Comparison of ENCODE assay signal across 8 mouse cellular contexts in the genomic region with DNA sequence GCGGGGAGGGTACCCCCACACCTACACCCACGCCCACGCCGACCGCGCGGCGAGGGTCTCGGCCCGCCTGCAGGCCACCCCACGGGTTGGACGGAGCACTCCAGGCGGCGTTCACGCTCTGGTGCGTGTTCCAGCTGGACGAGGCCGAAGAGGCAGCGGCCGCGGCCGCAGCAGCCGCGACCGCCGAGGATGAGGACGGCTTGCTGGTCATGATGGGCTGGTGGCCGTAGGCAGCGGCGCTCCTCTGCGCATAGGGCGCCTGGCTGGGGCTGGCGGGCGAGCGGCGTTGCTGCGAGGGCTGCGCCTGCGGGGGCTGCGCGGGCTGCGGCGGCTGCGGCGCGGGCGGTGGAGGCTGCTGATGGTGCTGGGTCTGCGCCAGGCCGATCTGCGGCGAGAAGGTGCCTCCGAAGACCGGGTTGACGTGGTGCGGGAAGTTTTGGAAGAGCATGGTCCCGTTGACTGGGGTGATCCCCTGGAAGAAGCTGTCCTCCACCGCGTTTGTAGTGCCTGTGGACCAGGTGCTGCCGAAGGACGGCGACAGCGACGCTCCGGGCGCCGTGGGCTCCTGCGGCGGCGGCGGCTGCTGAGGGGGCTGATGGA. TPM values are rescaled to one million over a fixed set of nuclear protein-coding genes. Genes with fewer than 3 reads are reported as not detected.
DNase-seq lines count a peak whose midpoint lies in the region; ATAC-seq and TF ChIP-seq lines count a peak whose summit lies in the region.

No protein-coding gene starts in this region.

- H3K4me3 ChIP-seq in forebrain, embryonic 12.5 days (replicated peaks) = peak overlapping the region; percentile 72

- DNase-seq in MN1 (ENCODE audit: low spot score) = peak; percentile 58
- DNase-seq in brain, embryonic 14.5 days (ENCODE audit: low read depth) = peak; percentile 72
- peak; percentile 62 for DNase-seq in heart, postnatal 4 days
- peak; percentile 48 to 55 for DNase-seq in layer of hippocampus, postnatal 14 days (ENCODE audit: low spot score in 2 of 2)
- DNase-seq in lung, postnatal 25 days (ENCODE audit: low spot score) = peak; percentile 5
- DNase-seq in ovary, postnatal 36 days (ENCODE audit: low spot score) = peak; percentile 73
- DNase-seq in yolk sac, embryonic 10.5 days (ENCODE audit: low spot score) = peak; percentile 21

- H3K9ac ChIP-seq in forebrain, embryonic 12.5 days = peak overlapping the region; percentile 75

- no peak for TF ChIP-seq POLR2A in brain, embryonic 14.5 days (IDR thresholded peaks at IDR 0.05; ENCODE audit: borderline replicate concordance, extremely low read depth, insufficient read depth, insufficient read length, poor library complexity, severe bottlenecking)

- H3K4me2 ChIP-seq in forebrain, embryonic 12.5 days = peak overlapping the region; percentile 100

- H3K27ac ChIP-seq in forebrain, embryonic 12.5 days = peak overlapping the region; percentile 78

- peaks cover 32% of the 10 kb centered on the region for H3K4me1 ChIP-seq in forebrain, embryonic 12.5 days

- ATAC-seq in forebrain, embryonic 12.5 days (ENCODE audit: low FRiP score) = peak; percentile 73

- no peaks in the 10 kb centered on the region for H3K36me3 ChIP-seq in forebrain, embryonic 12.5 days (replicated peaks)

- under 1% methylated on average over 69 of the region's 70 CpGs for WGBS in forebrain, embryonic 12.5 days

- no peak for TF ChIP-seq CTCF in brain, embryonic 14.5 days (IDR thresholded peaks at IDR 0.05; ENCODE audit: borderline replicate concordance, extremely low read depth, insufficient read depth, insufficient read length)

- H3K9me3 ChIP-seq in forebrain, embryonic 12.5 days = no peaks in the 10 kb centered on the region

- peaks cover 29% of the 10 kb centered on the region for H3K27me3 ChIP-seq in forebrain, embryonic 12.5 days

RNA-seq across cellular contexts. Expression of a gene that starts 33.1 kb away (rescaled TPM):
- 88.9 and 98.1 TPM in 2 replicates for polyA plus RNA-seq in brain, embryonic 14.5 days (2012; rRNA removed)
- polyA plus RNA-seq in forebrain, embryonic 12.5 days (2016; fragmentation: Nextera tagmentation; extraction: Ambion mirVana) = 154 and 159 TPM in 2 replicates
- 10 to 100 TPM; 78.4 to 79.7 TPM for total RNA-seq in heart, postnatal 4 days (2021)
- 10 to 100 TPM; 83.5 to 84.0 TPM for total RNA-seq in layer of hippocampus, postnatal 14 days (2021)

RNA-seq across cellular contexts. Expression of a gene that starts 34.2 kb away (rescaled TPM):
- polyA plus RNA-seq in brain, embryonic 14.5 days (2012; rRNA removed) = 10.9 and 20.9 TPM in 2 replicates
- polyA plus RNA-seq in forebrain, embryonic 12.5 days (2016; fragmentation: Nextera tagmentation; extraction: Ambion mirVana) = 3.7 and 6.1 TPM in 2 replicates
- total RNA-seq in heart, postnatal 4 days (2021) = 10 to 100 TPM; 38.5 to 45.0 TPM
- total RNA-seq in layer of hippocampus, postnatal 14 days (2021) = 10 to 100 TPM; 59.6 to 61.8 TPM

Comparison
In these comparisons a context has a peak if more than half of its experiments do, and no peak if none do; other contexts are left out.
1. Peak in every context shown above with its lines: DNase-seq, ATAC-seq, H3K4me3 ChIP-seq and H3K27ac ChIP-seq.
2. DNase-seq: peak in every context shown above with its lines; median percentile 73 in ovary, postnatal 36 days; 72 in brain, embryonic 14.5 days; 62 in heart, postnatal 4 days; 58 in MN1; 52 in layer of hippocampus, postnatal 14 days; 21 in yolk sac, embryonic 10.5 days; 5 in lung, postnatal 25 days.